Mouse (Mus musculus) embryonic facial prominence, embryonic 14.5 days (tissue): ENCODE results near the gene Slc3a2. TPM values are rescaled to one million over a fixed set of nuclear protein-coding genes. Genes with fewer than 3 reads are reported as not detected.
A peak's percentile ranks its signal among the peaks of the same experiment; 100 is the strongest.

Experiments used
- ATAC-seq: fragments of 200-750 bp; cut with Nextera tagmentation; 2 replicates; pipeline ENCODE4 v1.8.0; 2017; ENCODE audit warnings: low read depth, moderate number of reproducible peaks, moderate TSS enrichment
- DNase-seq: peaks from one replicate; pipeline ENCODE4 v3.0.0-alpha.2; 2015; ENCODE audit warnings: low spot score
- H3K27ac ChIP-seq: fragments of 300-500 bp; sonication (generic); replicated peaks from 2 replicates; pipeline ENCODE4 v1.5.1; 2014; ENCODE audit warnings: low read depth, mild to moderate bottlenecking, low read length, moderate library complexity
- H3K27me3 ChIP-seq: fragments of 300-500 bp; sonication (generic); replicated peaks from 2 replicates; pipeline ENCODE4 v1.6.1; 2014; ENCODE audit warnings: low read length; ENCODE audit not compliant: control insufficient read depth, insufficient read depth
- H3K36me3 ChIP-seq: fragments of 300-500 bp; sonication (generic); 2 replicates; pipeline ENCODE4 v1.6.1; 2014; ENCODE audit warnings: low read length, mixed read lengths; ENCODE audit not compliant: control insufficient read depth, insufficient read depth
- H3K4me1 ChIP-seq: fragments of 300-500 bp; sonication (generic); 2 replicates; pipeline ENCODE4 v1.6.1; 2014; ENCODE audit warnings: antibody characterized with exemption, low read length; ENCODE audit not compliant: control insufficient read depth, insufficient read depth
- H3K4me2 ChIP-seq: fragments of 300-500 bp; sonication (generic); 2 replicates; pipeline ENCODE4 v1.6.1; 2014; ENCODE audit warnings: low read depth, mild to moderate bottlenecking, low read length, moderate library complexity, mixed read lengths
- H3K4me3 ChIP-seq: fragments of 300-500 bp; sonication (generic); 2 replicates; pipeline ENCODE4 v1.5.1; 2014; ENCODE audit warnings: low read depth, mild to moderate bottlenecking, low read length
- H3K9ac ChIP-seq: fragments of 300-500 bp; sonication (generic); 2 replicates; pipeline ENCODE4 v1.6.1; 2014; ENCODE audit warnings: low read depth, mild to moderate bottlenecking, low read length, moderate library complexity, mixed read lengths
- H3K9me3 ChIP-seq: fragments of 300-500 bp; sonication (generic); 2 replicates; pipeline ENCODE4 v1.6.1; 2016; ENCODE audit warnings: low read length; ENCODE audit not compliant: control insufficient read depth
- WGBS: fragments of 180-500 bp; shearing (Covaris S2); extraction: QIAGEN DNeasy Blood & Tissue Kit; methylation state at CpG from one replicate; pipeline ENCODE4 v1.1.7; 2014; 5-methylcytosine and 5-hydroxymethylcytosine counted together
- polyA plus RNA-seq: library from polyadenylated mRNA; unstranded; fragments of >200 nt; fragmentation: Nextera tagmentation; extraction: Ambion mirVana; gene quantifications from 2 replicates; pipeline ENCODE4 v1.2.1, GENCODE M21; 2014

Gene Slc3a2
- polyA plus RNA-seq, 1 experiment from 2014 or later, result 100 TPM

GRCm38 (mm10) chr19:8755652-8756051, 32.5 kb upstream of the Slc3a2 start:
- ATAC-seq, result no peak
- no peak overlapping the region for H3K4me3 ChIP-seq
- peaks cover 51% of the 10 kb centered on the region for H3K36me3 ChIP-seq
- no peaks in the 10 kb centered on the region for H3K27me3 ChIP-seq
- 69% methylated on average over 3 of the region's 3 CpGs for WGBS
- DNase-seq, result no peak
- H3K9me3 ChIP-seq, result no peaks in the 10 kb centered on the region
- H3K4me1 ChIP-seq, result peaks cover 11% of the 10 kb centered on the region
- H3K4me2 ChIP-seq, result peak overlapping the region; percentile 83
- no peak overlapping the region for H3K9ac ChIP-seq
- H3K27ac ChIP-seq, result no peak overlapping the region

- H3K4me2 ChIP-seq, result no peak overlapping the region
- peaks cover 96% of the 10 kb centered on the region for H3K36me3 ChIP-seq
- H3K4me1 ChIP-seq, result peaks cover 3% of the 10 kb centered on the region; the same call in 1 of the 2 replicates
- H3K9ac ChIP-seq, result no peak overlapping the region
- no peak for DNase-seq
- H3K27me3 ChIP-seq, result no peaks in the 10 kb centered on the region
- H3K4me3 ChIP-seq, result no peak overlapping the region
- H3K27ac ChIP-seq, result no peak overlapping the region
- ATAC-seq, result no peak
- 77% methylated on average over 2 of the region's 2 CpGs for WGBS
- no peaks in the 10 kb centered on the region for H3K9me3 ChIP-seq
Observed at GRCm38 (mm10) chr19:8747368-8747767, 24.2 kb upstream of the Slc3a2 start.

GRCm38 (mm10) chr19:8745382-8745781, 22.2 kb upstream of the Slc3a2 start:
- Histone ChIP-seq H3K4me3 (no peak overlapping the region), H3K9me3 (no peaks in the 10 kb centered on the region), H3K4me2 (no peak overlapping the region), H3K27ac (no peak overlapping the region), H3K36me3 (peaks cover 82% of the 10 kb centered on the region), H3K27me3 (no peaks in the 10 kb centered on the region), H3K9ac (no peak overlapping the region), H3K4me1 (peaks cover 9% of the 10 kb centered on the region)
- DNase-seq (no peak), ATAC-seq (no peak)
- 95% methylated on average over 1 of the region's 1 CpGs for WGBS

GRCm38 (mm10) chr19:8742176-8742575, 19.0 kb upstream of the Slc3a2 start:
- Histone ChIP-seq H3K4me1 (peaks cover 9% of the 10 kb centered on the region), H3K27ac (peak overlapping the region; percentile 93), H3K27me3 (no peaks in the 10 kb centered on the region), H3K9ac (peak overlapping the region; percentile 90), H3K4me2 (peak overlapping the region; percentile 99), H3K4me3 (peak overlapping the region; percentile 89), H3K9me3 (no peaks in the 10 kb centered on the region), H3K36me3 (peaks cover 80% of the 10 kb centered on the region)
- DNase-seq (no peak), ATAC-seq (no peak)
- 19% methylated on average over 14 of the region's 14 CpGs for WGBS

- H3K27me3 ChIP-seq, result no peaks in the 10 kb centered on the region
- peak; percentile 98 for ATAC-seq
Observed at GRCm38 (mm10) chr19:8741243-8741869, 18.2 kb upstream of the Slc3a2 start, which contains the start of gene Stx5a. Gene Stx5a (plus strand): TSS chr19:8741413.

GRCm38 (mm10) chr19:8740603-8741002, 17.4 kb upstream of the Slc3a2 start, which contains the start of gene 1700092M07Rik:
Gene 1700092M07Rik (plus strand): TSS chr19:8740718.
- Histone ChIP-seq H3K36me3 (peaks cover 64% of the 10 kb centered on the region), H3K4me2 (peak within 1 kb of the TSS; percentile 50), H3K4me1 (peaks cover 9% of the 10 kb centered on the region), H3K27ac (peak within 1 kb of the TSS; percentile 93), H3K4me3 (peak within 1 kb of the TSS; percentile 89), H3K9me3 (no peaks in the 10 kb centered on the region), H3K9ac (peak within 1 kb of the TSS; percentile 90), H3K27me3 (no peaks in the 10 kb centered on the region)
- WGBS, result 71% methylated on average over 14 of the region's 14 CpGs
- ATAC-seq (no peak), DNase-seq (no peak)

More at GRCm38 (mm10) chr19:8741243-8741869, 18.2 kb upstream of the Slc3a2 start, which contains the start of gene Stx5a:
- DNase-seq, result peak; percentile 99
- under 1% methylated on average over 32 of the region's 36 CpGs for WGBS
- peak within 1 kb of the TSS; percentile 89 for H3K4me3 ChIP-seq
- peaks cover 9% of the 10 kb centered on the region for H3K4me1 ChIP-seq
- H3K4me2 ChIP-seq, result peak within 1 kb of the TSS; percentile 99
- H3K9ac ChIP-seq, result peak within 1 kb of the TSS; percentile 90
- peaks cover 72% of the 10 kb centered on the region for H3K36me3 ChIP-seq
- peak within 1 kb of the TSS; percentile 93 for H3K27ac ChIP-seq
- no peaks in the 10 kb centered on the region for H3K9me3 ChIP-seq

GRCm38 (mm10) chr19:8739646-8740045, 16.5 kb upstream of the Slc3a2 start:
- Histone ChIP-seq H3K27me3 (no peaks in the 10 kb centered on the region), H3K27ac (no peak overlapping the region), H3K4me1 (peaks cover 13% of the 10 kb centered on the region), H3K4me3 (no peak overlapping the region), H3K4me2 (no peak overlapping the region), H3K9ac (no peak overlapping the region), H3K9me3 (no peaks in the 10 kb centered on the region), H3K36me3 (peaks cover 54% of the 10 kb centered on the region)
- WGBS, result 90% methylated on average over 6 of the region's 6 CpGs
- no peak for ATAC-seq
- no peak for DNase-seq

- no peak for ATAC-seq
- 89% methylated on average over 7 of the region's 7 CpGs for WGBS
Observed at GRCm38 (mm10) chr19:8738911-8739310, 15.7 kb upstream of the Slc3a2 start.

GRCm38 (mm10) chr19:8736160-8736467, 12.9 kb upstream of the Slc3a2 start:
- WGBS, result 2% methylated on average over 11 of the region's 11 CpGs
- no peak for DNase-seq
- no peaks in the 10 kb centered on the region for H3K27me3 ChIP-seq
- H3K4me3 ChIP-seq, result peak overlapping the region; percentile 83
- peaks cover 36% of the 10 kb centered on the region for H3K36me3 ChIP-seq
- peak; percentile 35 for ATAC-seq
- H3K27ac ChIP-seq, result peak overlapping the region; percentile 61; the same call in 1 of the 2 replicates
- H3K9me3 ChIP-seq, result no peaks in the 10 kb centered on the region
- peak overlapping the region; percentile 88 for H3K4me2 ChIP-seq
- H3K9ac ChIP-seq, result peak overlapping the region; percentile 76
- peaks cover 10% of the 10 kb centered on the region for H3K4me1 ChIP-seq

More at GRCm38 (mm10) chr19:8738911-8739310, 15.7 kb upstream of the Slc3a2 start:
- no peak overlapping the region for H3K27ac ChIP-seq
- peaks cover 13% of the 10 kb centered on the region for H3K4me1 ChIP-seq
- no peak overlapping the region for H3K4me3 ChIP-seq
- no peak overlapping the region for H3K9ac ChIP-seq
- no peaks in the 10 kb centered on the region for H3K27me3 ChIP-seq
- H3K36me3 ChIP-seq, result peaks cover 47% of the 10 kb centered on the region
- H3K4me2 ChIP-seq, result no peak overlapping the region
- no peak for DNase-seq
- H3K9me3 ChIP-seq, result no peaks in the 10 kb centered on the region
